Mouse (Mus musculus) embryonic stem cell, embryonic (primary cell): Measurements from ENCODE around the gene Cfap77.

ENCODE experiments used
- CTCF ChIA-PET, 4 experiments: fragments of 300-600 bp in 2 of 4; fragments of 350-600 bp in 2 of 4; sonication (Branson Sonifier 250); formaldehyde crosslinking; loops; one replicate each; lab custom pipeline; 2022; ENCODE audit warnings: inconsistent platforms in 2 of 4; lab: Charles Lee
- POLR2A ChIA-PET, 4 experiments: fragments of 300-600 bp in 2 of 4; fragments of 350-600 bp in 2 of 4; sonication (Branson Sonifier 250); formaldehyde crosslinking; loops; one replicate each; lab custom pipeline; 2022; ENCODE audit warnings: antibody characterized with exemption in 4 of 4, inconsistent platforms in 1 of 4; lab: Charles Lee

The Cfap77 gene

GRCm38 (mm10) chr2:28912039-28912700 is 142.7 kb downstream of the Cfap77 start:
- CTCF ChIA-PET = interaction anchor here in 3 of 4 experiments (0.6 to 1.9 kb wide), 10 partner anchors 12 to 1222 kb away, joined by 3 to 8 read pairs (median 4); no protein-coding TSS in a partner anchor
- POLR2A ChIA-PET = interaction anchor here in 1 of 4 experiments (1.5 kb wide), 1 partner anchor 15 kb away, joined by 4 read pairs; no protein-coding TSS in a partner anchor

- POLR2A ChIA-PET = interaction anchor here in 2 of 4 experiments (0.6 to 1.5 kb wide), 2 partner anchors 14 to 212 kb away, joined by 4 to 11 read pairs; no protein-coding TSS in a partner anchor
- CTCF ChIA-PET = interaction anchor here in 2 of 4 experiments (0.6 to 1.9 kb wide), 11 partner anchors 12 to 1223 kb away, joined by 3 to 8 read pairs (median 3); no protein-coding TSS in a partner anchor
Measured at GRCm38 (mm10) chr2:28911331-28912038, 143.4 kb downstream of the Cfap77 start.

- CTCF ChIA-PET = interaction anchor here in 2 of 4 experiments (0.8 to 1.9 kb wide), 6 partner anchors 13 to 327 kb away, joined by 3 to 8 read pairs (median 4); no protein-coding TSS in a partner anchor
- POLR2A ChIA-PET = interaction anchor here in 2 of 4 experiments (0.6 to 1.5 kb wide), 2 partner anchors 14 to 213 kb away, joined by 4 to 11 read pairs; no protein-coding TSS in a partner anchor
Measured at GRCm38 (mm10) chr2:28910877-28911276, 144.0 kb downstream of the Cfap77 start.

GRCm38 (mm10) chr2:28909818-28910710 is 144.8 kb downstream of the Cfap77 start:
- ChIA-PET CTCF (interaction anchor here in 1 of 4 experiments (1.6 kb wide), 1 partner anchor 14 kb away, joined by 5 read pairs; no protein-coding TSS in a partner anchor), POLR2A (interaction anchor here in 3 of 4 experiments (0.8 to 2.6 kb wide), 4 partner anchors 8 to 49 kb away, joined by 3 to 5 read pairs (median 3); no protein-coding TSS in a partner anchor)

GRCm38 (mm10) chr2:28909186-28909817 is 145.6 kb downstream of the Cfap77 start:
- POLR2A ChIA-PET = interaction anchor here (0.7 to 2.6 kb wide), 6 partner anchors 8 to 50 kb away, joined by 3 to 5 read pairs (median 3); no protein-coding TSS in a partner anchor
- CTCF ChIA-PET = interaction anchor here in 2 of 4 experiments (0.5 to 1.6 kb wide), 2 partner anchors 15 to 40 kb away, joined by 5 to 12 read pairs; no protein-coding TSS in a partner anchor

- ChIA-PET CTCF (interaction anchor here in 3 of 4 experiments (0.5 to 1.6 kb wide), 4 partner anchors 15 to 144 kb away, joined by 3 to 12 read pairs (median 4); no protein-coding TSS in a partner anchor), POLR2A (interaction anchor here (0.7 to 2.6 kb wide), 8 partner anchors 9 to 268 kb away, joined by 3 to 5 read pairs (median 3); partner anchors contain the start of genes Ddx31 (in 1 of the 4) and Tsc1 (in 1 of the 4))
Measured at GRCm38 (mm10) chr2:28908389-28909153, 146.3 kb downstream of the Cfap77 start.

- CTCF ChIA-PET = interaction anchor here in 2 of 4 experiments (0.8 to 1.0 kb wide), 2 partner anchors 145 kb away, joined by 3 to 4 read pairs; no protein-coding TSS in a partner anchor
- POLR2A ChIA-PET = interaction anchor here in 2 of 4 experiments (0.7 to 2.6 kb wide), 5 partner anchors 12 to 267 kb away, joined by 3 to 5 read pairs (median 3); partner anchors contain the start of genes Ddx31 (in 1 of the 2) and Tsc1 (in 1 of the 2)
Measured at GRCm38 (mm10) chr2:28907691-28908388, 147.0 kb downstream of the Cfap77 start.

- POLR2A ChIA-PET = interaction anchor here in 1 of 4 experiments (2.4 kb wide), 1 partner anchor 12 kb away, joined by 7 read pairs; no protein-coding TSS in a partner anchor
- CTCF ChIA-PET = interaction anchor here in 1 of 4 experiments (1.0 kb wide), 1 partner anchor 763 kb away, joined by 3 read pairs; no protein-coding TSS in a partner anchor
Measured at GRCm38 (mm10) chr2:28905561-28905960, 149.3 kb downstream of the Cfap77 start.

- ChIA-PET CTCF (no interaction called here), POLR2A (interaction anchor here in 1 of 4 experiments (2.4 kb wide), 1 partner anchor 11 kb away, joined by 7 read pairs; no protein-coding TSS in a partner anchor)
Measured at GRCm38 (mm10) chr2:28904786-28905185, 150.1 kb downstream of the Cfap77 start.

- ChIA-PET CTCF (no interaction called here), POLR2A (interaction anchor here in 1 of 4 experiments (2.4 kb wide), 1 partner anchor 10 kb away, joined by 7 read pairs; no protein-coding TSS in a partner anchor)
Measured at GRCm38 (mm10) chr2:28903871-28904270, 151.0 kb downstream of the Cfap77 start.

GRCm38 (mm10) chr2:28902291-28902690 is 152.6 kb downstream of the Cfap77 start:
- CTCF ChIA-PET = interaction anchor here in 1 of 4 experiments (0.6 kb wide), 1 partner anchor 34 kb away, joined by 3 read pairs; no protein-coding TSS in a partner anchor
- POLR2A ChIA-PET = no interaction called here

- POLR2A ChIA-PET = interaction anchor here in 2 of 4 experiments (0.8 to 1.8 kb wide), 5 partner anchors 9 to 57 kb away, joined by 3 to 4 read pairs (median 3); partner anchors contain the start of genes Ddx31 (in 1 of the 2) and Gtf3c4 (in 1 of the 2)
- CTCF ChIA-PET = interaction anchor here in 1 of 4 experiments (0.7 to 1.2 kb wide), 2 partner anchors 19 to 32 kb away, joined by 3 to 5 read pairs; no protein-coding TSS in a partner anchor
Measured at GRCm38 (mm10) chr2:28897340-28897899, 157.4 kb downstream of the Cfap77 start.

GRCm38 (mm10) chr2:28895876-28896275 is 159.0 kb downstream of the Cfap77 start:
- CTCF ChIA-PET = no interaction called here
- POLR2A ChIA-PET = interaction anchor here in 2 of 4 experiments (1.2 to 1.8 kb wide), 3 partner anchors 13 to 24 kb away, joined by 3 to 4 read pairs (median 4); no protein-coding TSS in a partner anchor

GRCm38 (mm10) chr2:28893526-28893925 is 161.3 kb downstream of the Cfap77 start:
- CTCF ChIA-PET = no interaction called here

More at GRCm38 (mm10) chr2:28893526-28893925, 161.3 kb downstream of the Cfap77 start:
- POLR2A ChIA-PET = interaction anchor here in 1 of 4 experiments (1.1 to 2.1 kb wide), 2 partner anchors 11 to 16 kb away, joined by 3 to 7 read pairs; no protein-coding TSS in a partner anchor
